Mouse (Mus musculus): Measurements from ENCODE around the gene Gm14418. TPM values are rescaled to one million over a fixed set of nuclear protein-coding genes. Genes with fewer than 3 reads are reported as not detected.

The Gm14418 gene
- polyA plus RNA-seq (2015; fragmentation: Illumina TruSeq; extraction: RNeasy Lipid Tissue Mini Kit (QIAGEN cat#74804); ENCODE audit: low read depth, low replicate concordance) = 16.5 TPM

DNA sequence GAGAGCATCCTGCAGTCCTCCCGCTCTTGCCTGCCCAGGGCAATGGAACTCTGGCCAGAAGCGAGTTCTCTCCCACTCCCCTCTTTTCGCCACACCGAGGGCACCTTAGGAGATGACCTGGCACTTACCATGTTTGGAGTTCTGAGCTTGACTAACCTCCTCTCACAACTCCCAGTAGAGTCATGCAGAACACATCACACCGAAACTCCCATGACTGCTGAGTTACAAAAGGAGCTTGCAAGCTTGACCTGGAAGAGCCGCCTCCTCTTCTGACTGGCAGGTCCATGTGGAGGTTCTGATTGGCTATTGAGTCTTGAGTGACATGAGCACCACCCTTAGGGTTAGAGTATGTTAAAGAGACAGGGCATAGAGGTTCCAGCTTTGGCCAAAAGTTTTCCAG, at the start of gene Gm14418:
TSS of gene Gm14418 (minus strand) at position 225 of the 400 bp plus-strand sequence.

Other genes starting within 250 kb of the Gm14418 start
- 51.2 TPM for gene Gm14410, start 191.9 kb downstream of the Gm14418 start, polyA plus RNA-seq (2015; fragmentation: Illumina TruSeq; extraction: RNeasy Lipid Tissue Mini Kit (QIAGEN cat#74804); ENCODE audit: low read depth, low replicate concordance)
- gene Gm14409, start 131.3 kb downstream of the Gm14418 start, polyA plus RNA-seq (2015; fragmentation: Illumina TruSeq; extraction: RNeasy Lipid Tissue Mini Kit (QIAGEN cat#74804); ENCODE audit: low read depth, low replicate concordance) = not detected
- 5.5 TPM for gene Gm14412, start 74.0 kb downstream of the Gm14418 start, polyA plus RNA-seq (2015; fragmentation: Illumina TruSeq; extraction: RNeasy Lipid Tissue Mini Kit (QIAGEN cat#74804); ENCODE audit: low read depth, low replicate concordance)
- 34.9 TPM for gene Zfp970, start 66.4 kb upstream of the Gm14418 start, polyA plus RNA-seq (2015; fragmentation: Illumina TruSeq; extraction: RNeasy Lipid Tissue Mini Kit (QIAGEN cat#74804); ENCODE audit: low read depth, low replicate concordance)
- 14.9 TPM for gene Gm14403, start 99.9 kb upstream of the Gm14418 start, polyA plus RNA-seq (2015; fragmentation: Illumina TruSeq; extraction: RNeasy Lipid Tissue Mini Kit (QIAGEN cat#74804); ENCODE audit: low read depth, low replicate concordance)
- not detected for gene Gm14406, start 179.9 kb upstream of the Gm14418 start, polyA plus RNA-seq (2015; fragmentation: Illumina TruSeq; extraction: RNeasy Lipid Tissue Mini Kit (QIAGEN cat#74804); ENCODE audit: low read depth, low replicate concordance)